Mouse (Mus musculus) midbrain, embryonic 16.5 days (tissue): Measurements from ENCODE around the gene Rhox3a. TPM values are rescaled to one million over a fixed set of nuclear protein-coding genes. Genes with fewer than 3 reads are reported as not detected.
"Not testable (repeated sequence)": the region's sequence is repeated elsewhere in the genome, so short reads cannot be mapped to it uniquely, and the experiment has no call there.

Source experiments
- ATAC-seq: fragments of 200-750 bp; cut with Nextera tagmentation; 2 replicates; pipeline ENCODE4 v1.8.0; 2017; ENCODE audit warnings: moderate TSS enrichment
- H3K27ac ChIP-seq: fragments of 300-500 bp; sonication (generic); 2 replicates; pipeline ENCODE4 v1.5.1; 2014; ENCODE audit warnings: mild to moderate bottlenecking, low read length, mixed read lengths
- H3K27me3 ChIP-seq: fragments of 300-500 bp; sonication (generic); 2 replicates; pipeline ENCODE4 v1.6.1; 2014; ENCODE audit warnings: low read depth, low read length, mixed read lengths; ENCODE audit not compliant: control insufficient read depth, insufficient read depth
- H3K36me3 ChIP-seq: fragments of 300-500 bp; sonication (generic); 2 replicates; pipeline ENCODE4 v1.6.1; 2014; ENCODE audit warnings: mild to moderate bottlenecking, low read length, moderate library complexity, mixed read lengths; ENCODE audit not compliant: control insufficient read depth, insufficient read depth
- H3K4me1 ChIP-seq: fragments of 300-500 bp; sonication (generic); 2 replicates; pipeline ENCODE4 v1.6.1; 2014; ENCODE audit warnings: mild to moderate bottlenecking, low read length, mixed read lengths; ENCODE audit not compliant: control insufficient read depth, insufficient read depth
- H3K4me2 ChIP-seq: fragments of 300-500 bp; sonication (generic); 2 replicates; pipeline ENCODE4 v1.6.1; 2014; ENCODE audit warnings: mild to moderate bottlenecking, low read length, mixed read lengths
- H3K4me3 ChIP-seq: fragments of 300-500 bp; sonication (generic); 2 replicates; pipeline ENCODE4 v1.5.1; 2014; ENCODE audit warnings: low read depth, mild to moderate bottlenecking, low read length, moderate library complexity, mixed read lengths
- H3K9ac ChIP-seq: fragments of 300-500 bp; sonication (generic); 2 replicates; pipeline ENCODE4 v1.6.1; 2014; ENCODE audit warnings: low read depth, low read length, mixed read lengths
- H3K9me3 ChIP-seq: fragments of 300-500 bp; sonication (generic); replicated peaks from 2 replicates; pipeline ENCODE4 v1.6.1; 2014; ENCODE audit warnings: mild to moderate bottlenecking, low read length, mixed read lengths; ENCODE audit not compliant: control insufficient read depth, poor library complexity, severe bottlenecking
- WGBS: fragments of 180-500 bp; shearing (Covaris S2); extraction: QIAGEN DNeasy Blood & Tissue Kit; methylation state at CpG from one replicate; pipeline ENCODE4 v1.1.7; 2014; 5-methylcytosine and 5-hydroxymethylcytosine counted together
- polyA plus RNA-seq: library from polyadenylated mRNA; unstranded; fragments of >200 nt; fragmentation: Nextera tagmentation; extraction: Ambion mirVana; gene quantifications from 2 replicates; pipeline ENCODE4 v1.2.1, GENCODE M21; 2015

Rhox3a gene
- not detected in 2 replicates for polyA plus RNA-seq

GRCm38 (mm10) chrX:37249619-37250018 lies at the start of gene Rhox3a:
Gene Rhox3a, plus strand, starts transcription at chrX:37249919.
- H3K4me1 ChIP-seq, H3K36me3 ChIP-seq, H3K9me3 ChIP-seq, H3K27me3 ChIP-seq, H3K4me3 ChIP-seq, H3K27ac ChIP-seq, H3K4me2 ChIP-seq, ATAC-seq, H3K9ac ChIP-seq: not testable (repeated sequence)
- no CpG with 5 or more reads among the region's 3 CpGs for WGBS

DNA sequence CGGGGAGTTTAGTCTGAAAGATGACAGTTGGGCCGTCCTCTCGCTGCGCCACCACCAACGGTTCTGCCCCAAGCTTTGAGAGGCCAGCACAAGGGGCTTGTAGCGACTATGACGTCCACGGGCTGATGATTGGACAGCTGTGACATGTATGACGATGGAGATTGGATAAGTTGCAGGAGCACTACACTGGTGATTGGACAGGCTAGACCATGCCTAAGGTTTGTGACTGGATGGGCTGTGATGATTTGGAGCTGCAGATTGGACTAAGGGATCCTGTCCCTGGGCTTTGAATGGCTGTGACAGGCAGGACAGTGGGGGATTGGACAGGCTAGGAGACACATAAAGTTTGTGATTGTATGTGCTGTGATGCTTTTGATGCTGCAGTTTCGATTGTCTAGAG lies 38.8 kb upstream of the Rhox3a start, which contains the start of gene Gm9:
TSS of gene Gm9 (minus strand) at position 101 of the 400 bp plus-strand sequence.
- no peak for ATAC-seq

GRCm38 (mm10) chrX:37222158-37222557 lies 27.6 kb upstream of the Rhox3a start, which contains the start of gene Rhox1:
Gene Rhox1, minus strand, starts transcription at chrX:37222258.
- not testable (repeated sequence) for H3K4me1 ChIP-seq, H3K9me3 ChIP-seq, H3K27me3 ChIP-seq, H3K4me3 ChIP-seq, H3K4me2 ChIP-seq, H3K36me3 ChIP-seq, ATAC-seq, H3K9ac ChIP-seq, H3K27ac ChIP-seq
- 79% methylated on average over 1 of the region's 1 CpGs for WGBS

More for the DNA sequence above, 38.8 kb upstream of the Rhox3a start, which contains the start of gene Gm9:
- H3K27ac ChIP-seq: no peak within 1 kb of the TSS
- no peak within 1 kb of the TSS for H3K4me3 ChIP-seq
- H3K4me1 ChIP-seq: no peaks in the 10 kb centered on the region
- H3K4me2 ChIP-seq: no peak within 1 kb of the TSS
- no peak within 1 kb of the TSS for H3K9ac ChIP-seq
- no peaks in the 10 kb centered on the region for H3K36me3 ChIP-seq
- H3K9me3 ChIP-seq: no peaks in the 10 kb centered on the region
- 86% methylated on average over 10 of the region's 10 CpGs for WGBS
- no peaks in the 10 kb centered on the region for H3K27me3 ChIP-seq

GRCm38 (mm10) chrX:37244676-37245075 lies 5.0 kb upstream of the Rhox3a start, which contains the start of gene Rhox2a:
Gene Rhox2a, plus strand, starts transcription at chrX:37244976.
- H3K4me1 ChIP-seq, H3K27ac ChIP-seq, H3K27me3 ChIP-seq, ATAC-seq, H3K4me2 ChIP-seq, H3K9me3 ChIP-seq, H3K9ac ChIP-seq, H3K36me3 ChIP-seq, H3K4me3 ChIP-seq: not testable (repeated sequence)
- no CpG with 5 or more reads among the region's 9 CpGs for WGBS

DNA sequence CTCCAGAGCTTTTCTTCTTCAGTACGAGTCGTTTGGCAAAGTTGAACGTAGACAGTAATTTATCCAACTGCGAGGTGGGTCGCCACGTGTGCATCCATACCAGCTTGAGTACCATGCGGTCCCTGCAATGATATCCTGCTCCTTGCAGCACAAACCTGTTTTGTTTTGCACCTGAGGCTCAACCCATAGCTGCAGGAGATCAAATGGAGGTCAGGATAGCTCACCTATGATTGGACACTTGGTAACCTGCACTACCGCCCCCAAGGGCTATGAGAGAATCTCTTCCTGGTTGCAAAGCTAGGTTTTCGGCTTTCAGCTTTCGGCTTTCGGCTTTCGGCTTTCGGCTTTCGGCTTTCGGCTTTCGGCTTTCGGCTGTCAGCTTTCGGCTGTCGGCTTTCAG lies 15.3 kb downstream of the Rhox3a start, which contains the start of gene Rhox4a:
TSS of gene Rhox4a (plus strand) at position 301 of the 400 bp plus-strand sequence.
- not testable (repeated sequence) for H3K27me3 ChIP-seq
- 95% methylated on average over 8 of the region's 19 CpGs for WGBS

More for the DNA sequence above, 15.3 kb downstream of the Rhox3a start, which contains the start of gene Rhox4a:
- H3K4me1 ChIP-seq, H3K27ac ChIP-seq, H3K4me3 ChIP-seq, ATAC-seq, H3K4me2 ChIP-seq, H3K36me3 ChIP-seq, H3K9me3 ChIP-seq, H3K9ac ChIP-seq: not testable (repeated sequence)

Other genes with a start within 250 kb of the Rhox3a start
- gene Sowahd, start 201.1 kb upstream of the Rhox3a start, polyA plus RNA-seq: 0.12 TPM in 1 of 2 replicates, not detected in the other
- 229 and 259 TPM in 2 replicates for gene Rpl39, start 164.5 kb upstream of the Rhox3a start, polyA plus RNA-seq
- gene Upf3b, start 139.6 kb upstream of the Rhox3a start, polyA plus RNA-seq: 29.8 and 32.8 TPM in 2 replicates
- gene Nkap, start 123.1 kb upstream of the Rhox3a start, polyA plus RNA-seq: 26.2 and 26.8 TPM in 2 replicates
- gene Akap14, start 81.1 kb upstream of the Rhox3a start, polyA plus RNA-seq: 0.57 and 0.82 TPM in 2 replicates
- gene Ndufa1, start 58.8 kb upstream of the Rhox3a start, polyA plus RNA-seq: 605 and 635 TPM in 2 replicates
- gene Rnf113a1, start 58.7 kb upstream of the Rhox3a start, polyA plus RNA-seq: 20.8 and 23.2 TPM in 2 replicates
- not detected in 2 replicates for gene Gm9, start 38.9 kb upstream of the Rhox3a start, polyA plus RNA-seq
- gene Rhox1, start 27.7 kb upstream of the Rhox3a start, polyA plus RNA-seq: not detected in 2 replicates
- not detected in 2 replicates for gene Rhox2a, start 4.9 kb upstream of the Rhox3a start, polyA plus RNA-seq
- gene Rhox4a, start 15.4 kb downstream of the Rhox3a start, polyA plus RNA-seq: not detected in 2 replicates
- gene Rhox3a2, start 130.1 kb downstream of the Rhox3a start, polyA plus RNA-seq: not detected in 2 replicates
- not detected in 2 replicates for gene Rhox4a2, start 140.9 kb downstream of the Rhox3a start, polyA plus RNA-seq
- gene Rhox2b, start 162.1 kb downstream of the Rhox3a start, polyA plus RNA-seq: not detected in 2 replicates
- gene Rhox4b, start 182.6 kb downstream of the Rhox3a start, polyA plus RNA-seq: not detected in 2 replicates
- gene Rhox2c, start 203.8 kb downstream of the Rhox3a start, polyA plus RNA-seq: not detected in 2 replicates
- gene Rhox3c, start 208.7 kb downstream of the Rhox3a start, polyA plus RNA-seq: not detected in 2 replicates
- not detected in 2 replicates for gene Rhox4c, start 230.4 kb downstream of the Rhox3a start, polyA plus RNA-seq
- gene Rhox2d, start 243.5 kb downstream of the Rhox3a start, polyA plus RNA-seq: not detected in 2 replicates